Mouse (Mus musculus) thymus, postnatal 10 days (tissue): Measurements from ENCODE around the gene Polg.

Experiments used
- DNase-seq, 2 experiments: peaks; one replicate each; pipeline ENCODE4 v3.0.0; 2021; ENCODE audit warnings: low spot score in 2 of 2

The Polg gene

DNA sequence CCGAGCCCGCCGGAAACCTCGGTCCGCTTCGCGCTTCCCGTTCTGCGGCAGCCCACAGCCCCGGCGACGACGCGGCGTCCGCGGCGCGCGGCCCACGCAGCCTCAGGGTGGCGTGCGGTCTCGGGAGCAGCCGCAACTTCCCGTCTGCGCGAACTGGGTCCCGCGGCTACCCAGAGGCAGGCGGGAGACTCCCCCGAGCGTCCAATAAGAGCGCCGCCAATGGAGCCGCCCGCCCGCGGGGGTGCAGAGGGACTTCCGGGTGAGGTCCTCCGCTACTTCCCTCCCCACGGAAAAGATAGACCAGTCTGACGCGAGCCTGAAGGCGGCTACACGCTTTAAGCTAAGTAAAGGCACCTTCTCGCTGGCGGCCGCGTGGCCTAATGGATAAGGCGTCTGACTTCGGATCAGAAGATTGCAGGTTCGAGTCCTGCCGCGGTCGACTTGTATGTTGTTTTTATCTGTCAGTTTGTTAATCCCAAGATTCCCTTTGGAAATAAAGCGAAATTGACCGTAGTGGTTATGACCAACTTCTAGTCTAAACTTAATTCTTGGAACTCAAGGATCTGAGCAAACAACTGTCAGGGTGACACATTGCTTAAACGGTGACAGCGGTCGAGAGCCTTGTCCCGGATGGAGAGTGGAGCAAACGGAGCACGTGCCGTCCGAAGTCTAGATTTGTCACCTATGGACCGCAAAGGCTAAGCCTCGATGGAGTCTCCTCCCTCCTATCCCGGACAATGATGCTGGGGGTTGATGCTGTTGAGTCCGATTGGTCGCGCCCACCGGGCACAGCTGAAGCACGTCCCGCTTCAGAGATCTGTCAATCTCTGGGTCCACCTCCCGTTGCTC, at the start of gene Polg:
TSS of gene Polg (minus strand) at position 310 of the 849 bp plus-strand sequence.
- DNase-seq, result peak; percentile 97 to 98

DNA sequence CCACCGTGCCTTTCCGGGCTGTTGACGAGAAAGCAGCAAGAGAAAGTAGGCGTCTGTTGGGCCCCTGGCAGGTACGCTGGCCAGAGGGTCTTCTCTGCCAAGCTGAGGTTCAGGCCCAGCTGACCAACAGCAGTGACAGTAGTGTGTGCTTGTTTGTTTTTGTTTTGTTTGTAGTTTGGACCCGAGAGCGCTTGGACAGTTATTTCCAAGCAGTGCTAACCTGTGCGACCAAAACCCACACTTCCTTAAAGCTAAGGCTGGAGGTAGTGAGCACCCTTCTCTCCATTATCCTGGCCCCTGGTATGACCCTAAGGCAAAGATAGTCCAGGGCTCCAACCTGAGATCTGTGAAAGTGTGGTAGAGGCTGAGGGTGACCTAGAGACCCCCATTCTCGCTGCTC, 49.7 kb upstream of the Polg start:
- DNase-seq, result no peak

DNA sequence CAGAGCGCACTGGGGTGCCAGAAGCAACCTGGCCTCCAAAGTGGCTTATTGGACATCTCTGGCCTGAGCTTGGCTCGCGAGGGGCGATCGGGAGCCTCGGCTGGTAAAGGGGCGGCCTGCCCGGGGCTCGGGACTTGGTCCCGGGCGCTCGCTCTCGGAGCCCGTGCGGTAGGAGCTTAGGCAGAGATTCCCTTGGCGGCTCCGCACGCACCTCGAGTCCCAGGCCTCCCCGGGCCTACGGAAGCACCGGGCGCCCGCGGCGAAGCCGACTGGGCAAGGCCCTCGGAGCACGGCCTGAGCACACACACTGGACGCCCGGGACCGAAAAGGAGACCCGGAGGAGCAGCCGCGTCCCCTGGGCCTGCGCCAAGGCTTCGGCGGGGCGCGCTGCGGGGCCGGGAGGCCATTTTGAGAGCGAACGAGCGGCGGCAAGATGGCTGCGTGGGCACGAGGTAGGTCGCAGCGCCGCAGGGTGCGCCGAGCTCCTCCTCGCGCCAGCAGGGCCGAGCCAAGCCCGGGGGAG, 49.1 kb upstream of the Polg start:
- DNase-seq, result no peak

DNA sequence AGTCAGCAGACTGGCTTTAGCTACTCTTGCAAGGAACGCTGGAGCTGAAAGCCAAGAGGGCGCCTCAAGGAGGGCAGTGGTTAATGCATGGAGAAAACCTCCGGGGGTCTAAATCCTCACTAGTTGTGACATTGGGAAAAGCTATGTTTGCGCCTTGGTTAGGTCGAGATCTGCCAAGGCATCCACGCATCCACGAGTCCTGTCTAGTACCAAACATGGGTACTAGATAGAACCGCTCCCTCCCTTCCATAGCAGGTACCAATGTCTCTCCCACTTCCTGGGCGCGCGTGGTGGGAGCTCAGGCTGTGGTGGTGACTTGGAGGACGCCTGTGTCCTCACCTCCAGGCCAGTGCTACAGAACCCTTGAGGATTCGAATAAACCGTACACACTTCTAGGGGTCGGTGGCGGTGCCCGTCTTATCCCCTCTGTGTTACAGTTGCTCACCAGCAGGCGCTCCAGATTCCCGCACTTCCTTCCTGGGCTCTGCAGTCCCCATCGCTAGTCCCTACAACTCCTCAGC, 48.3 kb upstream of the Polg start:
- no peak for DNase-seq

DNA sequence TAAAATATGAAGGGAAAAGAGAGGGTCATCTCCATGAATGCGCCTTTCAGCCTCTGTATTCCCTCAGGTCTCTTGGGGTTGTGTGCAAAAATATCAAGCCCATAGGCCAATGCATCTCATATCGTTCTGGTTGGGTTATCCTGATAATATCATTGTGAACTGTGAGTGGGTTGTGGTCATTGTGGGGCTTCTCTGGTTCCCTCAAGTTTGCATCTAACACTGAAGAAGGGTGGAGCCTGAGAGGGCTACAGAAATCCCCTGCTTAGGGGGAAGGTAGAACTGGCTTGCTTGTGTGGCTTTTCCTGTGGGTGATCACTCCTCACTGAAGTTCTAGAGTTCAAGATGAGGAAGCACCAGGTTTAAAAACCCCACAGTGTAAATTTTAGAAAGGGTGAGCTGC, 47.3 kb upstream of the Polg start:
- no peak for DNase-seq

DNA sequence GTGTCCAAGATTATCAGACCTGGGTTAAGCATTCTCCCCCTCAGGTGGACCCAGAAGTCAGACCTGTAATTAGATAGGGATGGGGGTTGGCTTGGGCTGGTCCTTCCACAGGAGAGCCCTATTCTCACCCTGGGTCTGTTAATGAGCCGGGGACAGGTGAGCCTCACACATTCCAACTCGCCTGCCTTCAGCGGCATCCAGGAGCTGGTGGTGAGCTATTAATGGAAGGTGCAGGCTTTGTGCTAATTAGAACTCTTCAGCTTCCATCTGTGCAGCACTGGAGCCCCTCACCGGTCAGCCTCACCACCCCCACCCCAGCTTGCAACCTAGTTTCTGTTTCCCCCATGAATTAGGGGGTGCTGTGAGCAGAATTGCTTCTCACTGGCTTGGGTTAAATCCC, 46.3 kb upstream of the Polg start:
- no peak for DNase-seq

DNA sequence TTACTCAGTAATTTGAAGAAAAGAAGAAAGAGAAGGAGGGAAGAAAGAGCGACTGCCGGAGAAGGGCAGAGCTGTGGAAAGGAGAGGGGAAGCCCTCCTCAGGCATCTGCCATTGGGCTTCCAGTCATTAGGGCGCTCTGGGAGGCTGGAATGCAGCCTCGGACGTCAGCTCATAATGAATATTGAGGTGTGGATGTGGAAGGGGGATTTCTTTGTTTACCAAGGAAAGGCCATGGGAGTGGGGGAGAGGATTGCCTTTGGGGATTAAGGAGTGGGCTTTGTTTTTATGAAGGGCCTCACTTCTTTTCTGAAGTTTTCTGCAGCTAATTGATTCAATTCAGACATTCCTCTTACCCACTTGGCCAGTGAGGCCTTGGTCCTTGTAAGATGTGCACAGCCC, 45.5 kb upstream of the Polg start:
- DNase-seq, result no peak

DNA sequence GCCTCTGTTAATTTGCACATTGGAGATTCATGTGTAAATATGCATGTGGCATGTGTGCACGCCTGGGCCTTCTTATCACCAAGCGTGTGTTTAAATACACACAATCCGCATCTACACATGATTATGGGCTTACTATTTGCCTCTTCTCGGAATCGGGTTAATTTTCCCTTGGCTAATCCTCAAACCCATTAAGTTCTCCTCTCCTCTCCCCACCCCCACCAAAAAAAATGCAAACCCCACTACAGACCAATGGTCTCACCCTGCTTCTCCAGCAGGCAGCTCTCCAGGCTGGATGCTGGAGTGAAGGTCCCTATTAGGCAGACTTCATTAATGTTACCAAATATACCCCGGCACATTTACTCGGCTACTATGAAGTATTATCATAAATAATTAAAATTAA, 45.0 kb upstream of the Polg start:
- DNase-seq, result no peak

DNA sequence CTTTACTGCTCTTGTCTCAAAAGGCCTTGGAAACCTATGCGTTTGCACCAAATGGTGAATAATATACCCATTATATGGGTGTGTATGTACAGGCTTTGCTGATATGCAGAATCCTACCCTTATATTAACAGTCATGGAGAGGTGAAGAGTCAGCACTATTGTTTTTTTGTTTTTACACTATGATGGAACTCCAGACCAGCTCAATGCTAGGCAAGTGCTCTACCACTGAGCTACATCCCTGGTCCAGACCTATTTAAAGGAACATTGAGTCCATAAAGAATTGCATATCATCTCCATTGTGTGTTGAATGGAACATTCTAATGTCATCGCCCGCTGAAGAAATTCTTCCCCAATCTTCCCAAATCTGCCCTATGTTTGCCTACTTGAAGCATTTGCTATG, 44.5 kb upstream of the Polg start:
- no peak for DNase-seq

DNA sequence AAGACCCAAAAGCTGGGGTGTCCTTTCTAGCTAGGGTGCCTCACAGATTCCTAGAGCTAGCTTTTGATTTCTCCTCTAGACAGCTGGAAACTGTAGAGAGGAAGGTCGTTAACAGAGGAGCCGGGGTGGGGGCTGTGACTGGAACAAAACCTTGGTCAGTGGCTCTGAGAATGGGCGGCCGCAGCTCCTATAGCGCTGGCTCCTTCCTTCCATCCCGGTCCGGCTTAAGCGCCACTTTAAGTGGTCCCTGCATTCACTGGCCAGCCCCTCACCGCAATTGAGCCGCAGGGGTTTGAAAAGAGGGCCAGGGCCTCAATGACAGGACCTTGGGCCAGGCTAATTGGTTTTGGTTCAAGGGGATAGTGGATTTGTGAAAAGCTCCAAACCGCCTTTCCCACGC, 43.5 kb upstream of the Polg start:
- DNase-seq, result no peak

DNA sequence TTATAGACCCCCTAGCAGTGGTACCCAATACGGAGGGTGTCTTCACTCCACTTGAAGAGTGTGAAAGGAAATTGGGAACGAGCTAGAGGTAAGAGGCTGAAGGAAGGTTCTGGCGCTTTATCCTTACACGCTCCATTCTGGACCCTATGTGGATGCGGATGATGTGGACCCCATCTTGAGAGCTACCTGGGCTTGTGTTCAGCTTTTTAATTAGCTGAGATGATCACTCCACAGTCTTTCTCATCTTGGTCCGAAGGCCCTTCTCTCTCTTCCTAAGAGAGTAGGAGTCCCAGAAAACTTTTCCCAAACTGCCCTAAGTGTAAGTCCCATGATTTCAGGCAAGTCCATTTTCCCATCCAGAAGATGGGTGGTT, 43.1 kb upstream of the Polg start:
- DNase-seq, result no peak

DNA sequence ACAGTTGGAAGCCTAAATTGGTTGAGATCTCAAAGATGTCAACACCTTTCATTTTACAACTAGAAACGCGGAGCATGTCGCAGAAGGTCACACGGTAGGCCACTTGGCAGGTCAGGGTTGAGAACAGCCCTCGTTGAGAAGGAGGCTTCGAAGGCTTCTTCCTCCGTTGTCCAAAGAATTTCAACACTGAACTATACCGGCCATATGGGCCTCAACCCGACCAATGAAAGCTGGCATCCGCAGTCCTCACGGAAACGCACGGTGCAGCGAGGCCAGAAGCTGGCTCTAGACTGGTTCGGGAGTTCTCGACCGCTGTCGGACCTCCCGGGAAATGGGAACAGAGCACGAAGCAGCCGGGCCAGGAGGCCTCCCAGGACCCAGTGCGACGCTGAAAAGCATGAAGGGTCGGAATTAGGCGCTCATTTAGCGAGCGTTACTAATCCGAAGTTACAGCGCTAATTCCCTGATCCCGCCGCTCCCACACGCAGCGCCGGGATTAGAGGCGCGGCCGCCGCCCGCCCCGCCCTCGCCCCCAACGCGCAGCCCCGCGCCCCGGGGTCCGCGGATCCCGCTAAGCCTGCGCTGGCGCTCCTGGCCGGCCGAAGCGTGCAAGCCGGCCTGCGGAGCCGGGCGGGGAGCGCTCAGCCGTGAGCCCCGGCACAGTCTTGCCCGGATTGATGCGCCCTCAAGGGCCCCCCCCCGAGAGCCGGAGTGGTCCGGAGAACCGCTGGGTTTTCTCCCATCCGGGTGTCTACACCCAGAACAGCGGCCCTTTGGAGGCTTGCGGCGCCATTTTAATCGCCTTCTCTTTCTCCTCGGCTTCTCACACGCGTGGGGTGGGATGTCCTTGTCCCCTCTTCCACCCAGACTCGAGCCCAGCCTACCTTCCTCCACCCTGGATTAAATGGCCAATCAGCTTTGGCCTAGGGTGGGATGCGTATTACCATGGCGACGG, 42.4 kb upstream of the Polg start:
- DNase-seq, result no peak

DNA sequence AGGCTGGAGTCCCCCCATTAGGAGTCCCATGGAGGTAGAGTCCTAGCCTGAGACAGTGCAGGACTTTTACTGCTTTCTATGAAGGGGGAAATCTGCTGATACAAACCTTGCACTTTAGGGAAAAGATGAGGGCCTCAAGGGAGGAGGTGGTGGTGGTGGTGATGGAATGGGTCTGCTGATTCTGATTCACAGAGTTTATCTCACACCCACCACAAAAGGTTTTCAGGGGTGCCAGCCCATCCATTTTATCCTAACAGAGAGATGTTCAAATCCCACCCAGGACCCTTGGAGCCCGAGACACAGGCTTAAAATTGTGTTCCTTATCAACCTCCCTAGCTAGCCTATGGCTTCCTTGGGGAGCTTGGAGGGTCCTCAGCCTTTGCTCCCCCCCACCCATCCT, 41.6 kb upstream of the Polg start:
- DNase-seq, result no peak

DNA sequence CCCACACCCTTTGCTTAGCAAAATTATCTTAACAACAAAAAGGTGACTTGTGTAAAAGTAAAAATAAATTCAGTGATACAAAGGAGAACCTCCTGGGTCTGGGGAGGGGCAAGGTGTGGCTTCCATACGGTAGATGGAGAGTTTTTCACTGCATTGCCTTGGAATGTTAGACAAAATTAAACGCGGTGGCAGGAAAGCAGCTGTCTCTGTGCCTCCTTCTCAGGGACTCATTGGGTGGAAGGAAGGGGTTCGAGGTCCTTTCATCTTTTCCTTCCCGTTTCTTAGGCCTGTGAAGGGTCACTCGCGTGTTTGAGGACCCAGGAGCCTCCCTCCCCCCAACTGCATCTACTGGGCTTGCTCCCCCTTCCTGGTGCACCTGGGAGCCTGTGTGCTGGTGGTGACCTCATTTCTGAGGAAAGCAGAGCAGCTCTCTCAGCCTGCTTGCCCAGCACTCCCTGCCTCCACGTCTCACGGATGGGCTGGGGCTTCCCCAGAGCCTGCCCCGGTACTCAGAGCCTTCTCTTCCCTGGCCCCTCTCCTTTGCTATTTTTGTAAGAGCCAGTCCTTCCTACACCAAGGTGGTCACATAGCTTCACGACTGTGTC, 41.0 kb upstream of the Polg start:
- no peak for DNase-seq

DNA sequence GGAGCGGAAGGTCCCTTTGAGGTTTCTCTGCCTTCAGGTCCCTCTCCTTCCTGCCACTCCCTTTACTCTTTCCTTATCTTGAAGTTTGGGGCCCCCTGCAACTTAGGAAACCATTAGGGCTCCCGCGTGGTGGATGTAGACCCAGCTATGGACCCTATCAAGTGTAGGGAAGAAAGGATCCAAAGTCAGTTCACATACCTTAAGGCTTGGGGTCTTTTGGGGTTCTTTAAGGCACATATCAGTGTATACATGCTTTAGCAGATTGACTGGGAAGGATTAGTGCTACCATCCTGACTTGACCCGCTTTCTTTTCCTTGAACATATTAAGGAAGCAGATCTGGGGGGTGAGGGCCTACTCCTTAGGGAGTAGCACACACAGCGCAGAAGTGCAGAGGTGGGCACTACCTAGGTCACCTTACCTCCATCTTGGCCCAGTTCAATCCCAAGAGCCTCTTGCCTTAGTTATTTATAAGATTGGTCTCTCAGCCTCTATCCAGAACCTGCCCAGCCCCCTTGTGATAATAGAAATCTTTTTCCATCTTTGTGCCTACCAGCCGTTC, 40.4 kb upstream of the Polg start:
- no peak for DNase-seq

DNA sequence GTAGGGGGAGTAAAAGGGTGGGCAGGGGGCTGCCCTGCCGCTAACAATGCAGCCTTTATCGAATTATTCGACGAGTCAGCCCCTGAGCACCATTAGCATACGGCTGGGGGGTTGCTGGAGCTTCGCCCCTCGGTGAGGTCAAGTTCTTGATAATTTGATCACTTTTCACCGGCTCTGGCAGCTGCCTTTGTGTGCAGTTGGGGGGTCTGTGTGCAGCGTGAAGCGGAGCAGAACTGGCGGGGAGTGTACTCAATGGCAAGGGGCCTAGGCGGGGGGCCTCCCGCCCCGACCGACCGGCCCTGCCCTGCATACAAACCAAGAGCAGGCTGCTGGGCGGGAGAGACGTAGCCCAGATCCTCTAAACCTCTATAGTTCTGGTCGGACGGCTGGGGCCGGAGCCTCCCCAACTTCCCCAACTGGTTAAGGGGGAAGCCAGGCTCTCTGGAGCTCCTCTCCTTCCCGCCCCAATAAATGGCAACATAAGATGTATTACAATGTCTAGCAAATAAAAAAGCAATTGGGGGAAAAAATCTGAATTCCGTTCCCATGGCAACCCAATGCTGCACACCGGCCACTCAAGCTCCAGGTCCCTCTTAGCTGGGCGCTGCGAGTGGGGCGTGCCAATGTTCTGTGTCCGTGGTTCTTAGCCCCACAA, 39.8 kb upstream of the Polg start:
- DNase-seq, result no peak

DNA sequence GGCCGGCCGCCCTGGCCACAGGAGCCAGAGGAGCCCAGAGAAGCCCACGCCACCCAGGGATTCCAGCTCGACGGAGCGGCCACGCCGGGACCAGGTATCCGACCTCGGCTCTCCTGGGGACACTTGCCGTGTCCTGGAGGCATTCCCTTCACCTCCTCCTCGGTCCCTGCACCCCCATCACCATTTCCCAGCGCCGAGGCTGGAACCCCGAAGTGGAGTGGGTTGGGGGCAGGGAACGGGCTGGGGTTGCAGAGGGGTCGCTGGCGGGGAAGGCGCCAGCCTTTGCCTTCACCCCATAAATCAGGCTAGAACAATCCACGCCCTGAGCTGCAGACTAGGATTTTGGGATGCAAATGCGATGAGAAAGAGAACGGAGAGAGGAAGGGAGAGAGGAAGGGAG, 39.2 kb upstream of the Polg start:
- no peak for DNase-seq

DNA sequence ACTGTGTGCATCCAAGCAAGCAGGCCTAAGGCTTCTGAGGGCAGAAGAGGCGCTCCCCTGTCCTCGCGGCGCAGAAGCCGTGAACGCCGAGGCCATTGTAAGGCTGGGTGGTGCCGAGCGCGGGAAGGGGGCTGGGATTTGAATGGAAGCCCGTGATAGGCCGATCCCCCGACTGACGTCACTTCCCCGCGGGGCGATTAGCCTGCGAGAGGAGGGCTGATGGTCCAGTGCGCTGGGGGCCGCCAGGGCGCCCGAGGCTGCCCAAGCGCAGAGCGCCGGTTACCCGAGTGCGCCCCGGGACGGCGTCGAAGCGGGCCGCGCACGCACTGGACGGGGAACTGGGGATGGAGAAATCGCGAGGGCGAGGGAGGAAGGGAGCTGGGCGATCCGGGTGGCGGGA, 38.6 kb upstream of the Polg start:
- no peak for DNase-seq

DNA sequence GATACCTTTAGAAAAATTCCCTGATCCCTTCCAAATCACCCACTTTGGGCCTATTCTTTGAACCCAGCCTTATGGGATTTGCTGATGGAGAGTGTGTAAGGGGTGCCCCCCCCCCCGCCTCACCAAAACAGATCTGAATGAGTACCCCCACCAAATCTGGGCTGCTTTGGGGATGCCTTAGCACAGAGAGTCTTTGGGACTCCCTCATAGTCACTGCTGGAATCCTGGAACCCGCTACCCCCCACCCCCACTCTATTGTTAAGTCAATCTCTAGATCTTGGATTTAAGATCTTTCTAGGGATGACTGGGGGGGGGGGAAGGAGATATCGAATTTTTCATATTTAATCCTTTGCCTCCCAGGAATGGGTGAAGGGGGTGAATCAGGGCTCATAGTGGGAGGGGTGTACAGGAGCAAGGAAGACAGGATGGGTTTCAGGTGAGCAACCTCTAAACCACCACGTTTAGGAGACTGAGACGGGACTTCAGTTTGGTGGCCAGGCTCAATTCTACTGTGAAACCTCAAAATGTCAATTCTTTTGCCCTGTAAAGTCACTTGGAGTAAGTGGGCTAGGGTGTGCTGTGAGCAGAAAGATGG, 37.6 kb upstream of the Polg start:
- DNase-seq, result no peak

DNA sequence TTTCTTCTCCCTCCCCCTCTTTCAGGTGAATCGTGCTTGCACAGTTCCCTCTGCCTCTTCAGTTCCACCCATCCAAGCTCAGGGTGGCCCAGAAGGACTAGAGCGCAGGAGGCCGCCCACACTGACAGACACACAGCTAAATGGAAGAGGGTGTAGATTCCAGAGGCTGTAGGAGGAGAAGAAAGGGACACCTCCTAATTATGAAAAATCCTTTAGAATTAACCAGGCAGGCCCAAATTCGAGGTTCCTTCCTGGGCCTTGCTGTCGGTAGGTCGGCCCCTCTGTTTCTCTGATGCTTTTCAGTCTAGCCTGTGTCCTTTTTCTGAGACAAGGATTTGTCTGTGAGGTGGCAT, 36.9 kb upstream of the Polg start:
- no peak for DNase-seq
